Mouse (Mus musculus) embryonic stem cell, embryonic (primary cell): Measurements from ENCODE around the gene Usp24.

Experiments used
- CTCF ChIA-PET, 4 experiments: fragments of 300-600 bp in 2 of 4; fragments of 350-600 bp in 2 of 4; sonication (Branson Sonifier 250); formaldehyde crosslinking; loops; one replicate each; lab custom pipeline; 2022; ENCODE audit warnings: inconsistent platforms in 2 of 4; lab: Charles Lee
- POLR2A ChIA-PET, 4 experiments: fragments of 300-600 bp in 2 of 4; fragments of 350-600 bp in 2 of 4; sonication (Branson Sonifier 250); formaldehyde crosslinking; loops; one replicate each; lab custom pipeline; 2022; ENCODE audit warnings: antibody characterized with exemption in 4 of 4, inconsistent platforms in 1 of 4; lab: Charles Lee

Gene Usp24

DNA sequence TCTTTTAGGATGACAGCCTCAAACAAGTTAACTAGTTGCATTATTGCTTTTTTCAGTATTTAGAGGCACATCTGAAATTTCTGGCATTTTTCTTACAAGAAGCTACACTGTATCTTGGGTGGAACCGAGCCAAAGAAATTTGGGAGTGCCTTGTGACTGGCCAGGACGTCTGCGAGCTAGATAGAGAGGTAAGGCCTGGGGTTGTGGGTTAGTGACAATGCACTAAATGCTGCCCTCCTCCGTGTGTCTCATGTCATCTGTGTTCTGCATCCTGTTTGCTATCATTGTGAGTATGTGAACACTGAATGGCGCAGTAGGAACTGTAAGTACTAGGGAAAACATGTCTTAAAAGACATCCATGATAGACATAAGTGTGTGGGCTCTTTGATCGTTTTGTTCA, 54.0 kb downstream of the Usp24 start:
- POLR2A ChIA-PET, result interaction anchor here in 2 of 4 experiments (0.6 to 1.4 kb wide), 3 partner anchors 9 to 209 kb away, joined by 3 read pairs; no protein-coding TSS in a partner anchor
- CTCF ChIA-PET, result no interaction called here

DNA sequence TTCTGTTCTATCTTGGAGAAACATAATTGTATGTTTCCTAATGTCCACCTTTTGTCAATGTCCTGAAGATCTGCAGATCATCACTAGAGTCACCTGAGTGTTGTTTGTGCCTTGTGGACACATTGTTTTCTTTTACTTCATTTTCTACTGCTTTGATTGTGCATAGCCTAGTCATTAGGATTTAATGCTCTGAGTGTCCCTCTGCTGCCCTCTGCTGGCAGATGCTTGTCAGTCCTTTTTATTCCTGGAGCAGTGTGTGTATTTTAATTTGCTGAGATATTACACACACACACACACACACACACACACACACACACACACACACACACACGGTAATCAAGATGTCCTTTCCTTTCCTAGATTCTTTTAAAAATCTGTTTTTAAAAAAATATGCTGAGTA, 59.8 kb downstream of the Usp24 start:
- ChIA-PET CTCF (interaction anchor here in 2 of 4 experiments (0.8 to 1.0 kb wide), 2 partner anchors 146 to 151 kb away, joined by 3 read pairs; no protein-coding TSS in a partner anchor), POLR2A (interaction anchor here in 1 of 4 experiments (0.6 kb wide), 1 partner anchor 472 kb away, joined by 3 read pairs; no protein-coding TSS in a partner anchor)

DNA sequence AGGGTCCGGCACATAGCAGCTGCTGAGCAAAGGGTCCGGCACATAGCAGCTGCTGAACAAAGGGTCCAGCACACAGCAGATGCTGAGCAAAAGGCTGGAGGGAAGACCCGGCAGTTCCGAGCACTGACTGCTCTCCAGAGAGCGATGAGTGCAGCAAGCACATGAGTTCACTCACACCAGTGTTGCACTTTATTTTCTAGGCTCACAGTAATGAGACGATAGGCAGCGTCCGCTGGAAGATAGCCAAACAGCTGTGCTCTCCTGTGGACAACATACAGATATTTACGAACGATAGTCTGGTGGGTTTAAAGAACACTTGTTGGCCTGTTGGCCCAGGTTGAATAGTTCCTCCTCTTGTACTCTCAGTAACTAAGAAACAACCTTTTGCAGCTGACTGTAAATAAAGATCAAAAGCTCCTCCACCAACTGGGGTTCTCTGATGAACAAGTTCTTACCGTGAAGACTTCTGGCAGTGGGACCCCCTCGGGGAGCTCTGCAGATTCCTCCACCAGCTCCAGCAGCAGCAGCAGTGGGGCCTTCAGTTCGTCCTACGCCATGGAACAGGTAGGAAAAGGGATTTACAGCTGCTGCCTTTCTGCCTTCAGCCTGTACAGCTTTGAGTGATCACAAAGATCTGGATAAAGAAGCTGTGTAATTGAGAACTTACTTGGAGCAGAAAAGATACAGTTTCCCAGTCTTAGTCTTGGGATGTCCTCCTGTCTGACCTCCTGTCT, 63.0 kb downstream of the Usp24 start:
- CTCF ChIA-PET, result interaction anchor here in 1 of 4 experiments (0.6 kb wide), 1 partner anchor 151 kb away, joined by 6 read pairs; no protein-coding TSS in a partner anchor
- POLR2A ChIA-PET, result interaction anchor here in 2 of 4 experiments (0.7 to 1.5 kb wide), 4 partner anchors 9 to 19 kb away, joined by 3 read pairs; no protein-coding TSS in a partner anchor

DNA sequence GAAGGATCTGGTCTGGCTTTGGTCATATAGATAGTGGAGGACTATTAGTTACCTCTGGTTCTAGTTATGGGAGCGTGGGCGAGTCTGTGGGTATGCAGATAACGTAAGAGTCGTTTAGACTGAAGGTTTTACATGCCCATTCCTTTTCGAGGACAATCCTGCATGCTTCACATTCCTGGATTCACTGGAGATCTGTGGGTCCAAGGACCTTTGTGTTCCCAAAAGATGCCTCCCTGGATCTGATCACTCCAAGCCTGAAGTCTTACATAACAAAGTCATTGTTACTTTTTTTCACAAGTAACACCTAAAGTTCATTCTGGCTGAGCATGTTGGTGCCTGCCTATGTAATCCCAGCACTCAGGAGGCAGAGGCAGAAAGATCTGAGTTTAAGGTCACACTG, 65.1 kb downstream of the Usp24 start:
- POLR2A ChIA-PET, result no interaction called here
- CTCF ChIA-PET, result no interaction called here

- POLR2A ChIA-PET, result interaction anchor here in 1 of 4 experiments (0.8 to 1.6 kb wide), 3 partner anchors 11 to 19 kb away, joined by 3 to 4 read pairs (median 4); no protein-coding TSS in a partner anchor
- CTCF ChIA-PET, result interaction anchor here in 2 of 4 experiments (0.7 to 1.4 kb wide), 2 partner anchors 12 to 97 kb away, joined by 3 to 4 read pairs; no protein-coding TSS in a partner anchor
These were observed 73.9 kb downstream of the Usp24 start for GRCm38 (mm10) chr4:106389908-106390307.

- ChIA-PET POLR2A (interaction anchor here in 1 of 4 experiments (0.7 kb wide), 1 partner anchor 159 kb away, joined by 3 read pairs; no protein-coding TSS in a partner anchor), CTCF (no interaction called here)
These were observed 93.6 kb downstream of the Usp24 start for GRCm38 (mm10) chr4:106409621-106410020.

DNA sequence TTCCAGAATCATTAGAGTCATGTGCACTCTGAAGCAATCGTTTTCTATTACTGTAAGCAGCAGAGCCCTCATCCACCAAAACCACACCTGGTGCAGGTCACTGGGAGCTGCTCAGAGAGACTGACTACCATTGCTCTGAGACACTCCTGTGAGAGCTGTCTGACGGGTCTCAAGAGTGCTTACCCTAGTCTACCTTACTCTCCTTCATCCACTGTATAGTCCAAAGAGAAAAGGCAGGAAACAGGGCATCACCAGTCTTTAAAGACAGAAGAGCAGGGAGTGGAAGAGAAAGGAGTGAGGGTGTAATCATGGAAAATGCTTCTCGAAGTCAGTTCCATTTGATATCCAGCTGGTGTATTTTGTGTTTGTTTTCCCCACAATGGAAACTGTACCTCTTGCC, 103.2 kb downstream of the Usp24 start:
- ChIA-PET CTCF (no interaction called here), POLR2A (no interaction called here)

- CTCF ChIA-PET, result no interaction called here
- POLR2A ChIA-PET, result no interaction called here
These were observed 103.8 kb downstream of the Usp24 start for GRCm38 (mm10) chr4:106419791-106420190.

GRCm38 (mm10) chr4:106422597-106422996, 106.6 kb downstream of the Usp24 start:
- ChIA-PET CTCF (no interaction called here), POLR2A (interaction anchor here in 2 of 4 experiments (0.5 to 1.1 kb wide), 2 partner anchors 108 to 251 kb away, joined by 3 read pairs; no protein-coding TSS in a partner anchor)

DNA sequence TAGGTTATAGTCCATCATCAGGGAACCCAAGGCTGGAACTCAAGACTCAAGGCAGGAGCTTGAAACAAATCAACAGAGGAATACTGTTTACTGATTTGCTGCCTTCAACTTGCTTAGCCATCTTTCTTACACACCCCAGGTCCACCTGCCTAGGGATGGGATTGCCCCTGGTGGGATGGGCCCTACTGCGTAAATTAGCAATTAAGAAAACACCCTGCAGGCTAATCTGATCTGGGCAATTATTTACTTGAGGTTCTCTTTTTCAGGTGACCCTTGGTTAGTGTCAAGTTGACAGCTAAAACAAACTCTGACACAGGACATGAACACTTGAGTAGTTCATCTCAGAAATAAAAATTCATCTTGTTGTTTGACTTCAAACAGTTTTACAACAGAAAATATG, 108.5 kb downstream of the Usp24 start:
- POLR2A ChIA-PET, result no interaction called here
- CTCF ChIA-PET, result no interaction called here

DNA sequence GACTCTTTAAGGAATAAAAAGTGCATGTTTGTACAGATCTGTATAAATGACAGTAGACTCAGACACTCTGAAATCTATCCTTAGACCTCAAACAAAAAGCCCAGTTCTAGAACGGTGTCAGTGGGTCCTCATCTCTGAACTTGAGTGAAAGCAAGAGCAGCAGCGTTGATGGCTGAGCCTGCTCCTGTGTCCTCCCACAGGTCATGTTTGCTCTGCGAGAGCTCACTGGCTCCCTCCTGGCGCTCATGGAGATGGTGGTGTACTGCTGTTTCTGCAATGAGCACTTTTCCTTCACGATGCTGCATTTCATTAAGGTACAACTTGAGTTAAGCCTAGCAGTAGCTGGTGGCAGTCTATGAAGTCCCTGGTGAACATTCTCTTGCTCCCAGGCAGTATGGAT, 110.3 kb downstream of the Usp24 start:
- ChIA-PET POLR2A (interaction anchor here in 1 of 4 experiments (0.7 kb wide), 1 partner anchor 21 kb away, joined by 3 read pairs; no protein-coding TSS in a partner anchor), CTCF (interaction anchor here in 3 of 4 experiments (0.5 to 1.5 kb wide), 4 partner anchors 20 to 179 kb away, joined by 3 read pairs; no protein-coding TSS in a partner anchor)

DNA sequence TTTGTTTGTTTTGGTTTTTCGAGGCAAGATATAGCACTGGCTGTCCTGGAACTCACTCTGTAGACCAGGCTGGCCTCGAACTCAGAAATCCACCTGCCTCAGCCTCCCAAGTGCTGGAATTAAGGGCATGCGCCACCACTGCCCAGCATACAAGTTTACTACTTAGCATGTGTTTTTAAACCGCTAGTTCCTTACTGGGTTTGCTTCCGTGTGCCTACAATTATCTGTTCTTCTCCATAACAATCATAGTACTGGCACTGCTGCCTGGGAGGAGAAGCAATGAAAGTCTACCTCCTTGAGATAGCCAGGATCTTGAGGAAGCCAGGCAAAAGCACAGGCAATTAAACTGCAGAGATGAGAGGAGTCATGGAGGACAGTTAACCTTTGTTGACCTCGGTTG, 112.6 kb downstream of the Usp24 start:
- CTCF ChIA-PET, result interaction anchor here in 1 of 4 experiments (1.0 kb wide), 1 partner anchor 101 kb away, joined by 3 read pairs; no protein-coding TSS in a partner anchor
- POLR2A ChIA-PET, result interaction anchor here in 1 of 4 experiments (1.2 kb wide), 1 partner anchor 40 kb away, joined by 3 read pairs; no protein-coding TSS in a partner anchor

DNA sequence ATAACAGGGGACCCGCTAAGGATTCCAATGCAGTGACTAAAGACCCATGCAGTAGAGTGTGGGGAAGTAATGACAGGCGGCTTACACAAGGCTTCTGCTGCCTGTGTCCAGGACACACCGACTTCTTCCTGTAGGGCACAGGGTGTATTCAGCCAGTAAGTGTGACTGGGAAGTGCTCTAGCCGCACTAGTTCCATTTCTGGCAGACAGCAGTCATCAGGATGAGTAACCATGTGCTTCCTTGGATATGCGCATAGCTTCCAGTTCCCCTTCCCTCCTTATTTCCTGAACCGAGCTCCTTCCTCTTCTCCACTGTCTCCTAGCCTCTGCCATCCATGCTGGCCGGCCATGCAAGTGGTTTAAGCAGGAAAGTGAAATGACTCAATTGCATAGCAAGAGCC, 113.1 kb downstream of the Usp24 start:
- ChIA-PET POLR2A (no interaction called here), CTCF (interaction anchor here in 1 of 4 experiments (1.0 kb wide), 1 partner anchor 101 kb away, joined by 3 read pairs; no protein-coding TSS in a partner anchor)

DNA sequence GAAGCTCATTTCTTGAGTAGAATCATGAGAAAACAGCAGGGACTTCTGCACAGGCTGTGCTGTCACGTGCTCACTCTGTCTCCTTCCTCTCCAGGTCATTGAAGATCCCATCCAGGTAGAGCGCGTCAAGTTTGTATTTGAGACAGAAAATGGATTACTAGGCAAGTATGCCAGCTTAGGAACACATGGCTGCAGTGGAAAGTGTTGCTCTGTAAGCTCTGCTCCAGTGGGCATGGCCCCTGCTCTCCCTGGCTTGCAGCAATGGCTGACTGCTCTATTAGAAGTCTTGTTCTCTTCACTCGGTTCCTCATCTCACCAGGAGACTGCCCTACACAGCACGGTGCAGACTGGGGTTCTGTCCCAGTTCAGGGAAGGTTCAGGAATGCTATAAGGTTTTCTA, 114.4 kb downstream of the Usp24 start:
- CTCF ChIA-PET, result interaction anchor here in 3 of 4 experiments (0.6 to 1.2 kb wide), 3 partner anchors 99 to 528 kb away, joined by 3 to 15 read pairs (median 3); no protein-coding TSS in a partner anchor
- POLR2A ChIA-PET, result interaction anchor here in 1 of 4 experiments (1.3 to 2.0 kb wide), 3 partner anchors 9 to 17 kb away, joined by 4 to 11 read pairs (median 5); no protein-coding TSS in a partner anchor

DNA sequence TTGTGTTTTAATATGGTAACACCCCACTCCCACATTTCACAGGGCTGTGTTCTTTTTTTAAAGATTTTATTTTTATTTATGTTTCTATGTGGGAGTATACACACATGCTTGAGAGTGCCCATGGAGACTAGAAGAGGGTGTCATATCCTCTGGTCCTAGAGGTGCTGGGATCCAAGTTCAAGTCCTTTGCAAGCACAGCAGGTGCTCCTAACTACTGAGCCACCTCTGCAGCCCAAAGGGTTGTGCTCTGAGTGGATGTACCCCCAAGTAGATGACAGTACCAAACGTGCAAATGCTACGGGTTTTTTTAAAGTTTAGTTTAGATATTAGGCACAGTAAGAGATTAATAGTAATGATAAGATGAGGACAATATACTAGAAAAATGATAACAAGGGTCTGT, 119.4 kb downstream of the Usp24 start:
- CTCF ChIA-PET, result interaction anchor here in 1 of 4 experiments (0.7 kb wide), 1 partner anchor 26 kb away, joined by 3 read pairs; no protein-coding TSS in a partner anchor
- POLR2A ChIA-PET, result interaction anchor here in 1 of 4 experiments (1.3 kb wide), 1 partner anchor 12 kb away, joined by 3 read pairs; no protein-coding TSS in a partner anchor

DNA sequence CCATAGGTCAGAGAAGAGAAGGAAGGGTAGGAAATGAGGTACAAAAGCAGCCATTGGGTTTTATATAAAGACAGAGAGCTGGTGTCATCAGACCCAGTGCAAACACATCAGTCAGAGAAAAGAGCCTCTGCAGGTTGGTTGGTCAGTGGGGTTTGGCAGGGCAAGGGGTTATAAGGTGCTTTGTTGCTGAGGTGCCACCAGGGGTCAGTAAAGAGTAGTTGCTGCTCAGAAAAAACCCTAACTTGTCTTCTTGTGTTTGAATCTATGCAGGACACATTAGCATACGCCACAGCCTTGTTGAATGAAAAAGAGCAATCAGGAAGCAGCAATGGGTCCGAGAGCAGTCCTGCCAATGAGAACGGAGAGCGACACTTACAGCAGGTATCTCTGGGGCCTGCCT, 120.5 kb downstream of the Usp24 start:
- POLR2A ChIA-PET, result interaction anchor here in 1 of 4 experiments (1.1 to 2.0 kb wide), 2 partner anchors 10 to 48 kb away, joined by 4 to 6 read pairs; no protein-coding TSS in a partner anchor
- CTCF ChIA-PET, result interaction anchor here in 3 of 4 experiments (0.6 to 1.7 kb wide), 6 partner anchors 38 to 211 kb away, joined by 3 to 9 read pairs (median 4); no protein-coding TSS in a partner anchor

- ChIA-PET POLR2A (interaction anchor here in 1 of 4 experiments (1.1 to 2.0 kb wide), 2 partner anchors 10 to 48 kb away, joined by 4 to 6 read pairs; no protein-coding TSS in a partner anchor), CTCF (interaction anchor here in 3 of 4 experiments (0.6 to 1.7 kb wide), 6 partner anchors 37 to 212 kb away, joined by 3 to 9 read pairs (median 4); no protein-coding TSS in a partner anchor)
These were observed 121.2 kb downstream of the Usp24 start for GRCm38 (mm10) chr4:106437207-106437606.

DNA sequence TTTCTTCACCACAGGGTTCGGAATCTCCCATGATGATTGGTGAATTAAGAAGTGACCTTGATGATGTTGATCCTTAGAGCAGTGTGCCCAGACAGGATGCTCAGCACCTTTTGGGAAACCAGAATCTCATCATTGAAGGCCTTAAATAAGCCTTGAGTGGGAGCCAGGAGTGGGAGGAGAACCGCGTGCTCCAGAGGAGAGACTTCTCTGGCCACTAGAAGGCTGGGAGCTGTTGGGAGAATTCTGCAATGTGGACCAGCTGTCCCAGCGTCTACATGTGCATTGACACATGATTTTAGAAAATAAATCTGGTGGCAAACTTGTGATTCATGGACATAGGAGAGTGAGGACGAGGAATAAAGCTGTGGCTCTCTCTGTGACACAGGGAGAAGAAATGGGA, 122.8 kb downstream of the Usp24 start:
- POLR2A ChIA-PET, result interaction anchor here in 1 of 4 experiments (0.6 to 1.2 kb wide), 2 partner anchors 9 to 52 kb away, joined by 3 read pairs; no protein-coding TSS in a partner anchor
- CTCF ChIA-PET, result interaction anchor here in 1 of 4 experiments (2.2 kb wide), 1 partner anchor 91 kb away, joined by 6 read pairs; no protein-coding TSS in a partner anchor
